In genomic region chr9:119102783-119103113, GRCm38 (mm10) we compare ENCODE assay signal across 7 mouse cellular contexts. TPM values are rescaled to one million over a fixed set of nuclear protein-coding genes. Genes with fewer than 3 reads are reported as not detected.
DNase-seq lines count a peak whose midpoint lies in the region; ATAC-seq and TF ChIP-seq lines count a peak whose summit lies in the region.

No protein-coding gene starts in this region.

- H3K9me3 ChIP-seq in lung, postnatal 0 days (ENCODE audit: low read length), result no peaks in the 10 kb centered on the region
- no peaks in the 10 kb centered on the region for H3K9me3 ChIP-seq in forebrain, embryonic 12.5 days
- no peaks in the 10 kb centered on the region for H3K9me3 ChIP-seq in limb, embryonic 14.5 days (ENCODE audit: control insufficient read depth, low read length)
- H3K9me3 ChIP-seq in stomach, embryonic 15.5 days, result no peaks in the 10 kb centered on the region

- no peaks in the 10 kb centered on the region for H3K36me3 ChIP-seq in lung, postnatal 0 days (ENCODE audit: insufficient read depth, low read length)
- no peaks in the 10 kb centered on the region for H3K36me3 ChIP-seq in forebrain, embryonic 12.5 days (replicated peaks)
- no peaks in the 10 kb centered on the region for H3K36me3 ChIP-seq in limb, embryonic 14.5 days (ENCODE audit: control insufficient read depth, insufficient read depth, low read length)
- H3K36me3 ChIP-seq in stomach, embryonic 15.5 days, result no peaks in the 10 kb centered on the region

- no peak for TF ChIP-seq EP300 in lung, postnatal 0 days (IDR thresholded peaks at IDR 0.05)

- no peak for DNase-seq in lung, postnatal 0 days (ENCODE audit: low spot score)
- DNase-seq in lung, adult 18-20 months, result no peak
- DNase-seq in limb, embryonic 14.5 days (ENCODE audit: low spot score), result no peak
- no peak for DNase-seq in cerebellum, postnatal 4 days (ENCODE audit: low spot score in 2 of 2)
- DNase-seq in gastrocnemius, postnatal 14 days, result no peak

- H3K27me3 ChIP-seq in lung, postnatal 0 days (replicated peaks; ENCODE audit: insufficient read depth, low read length), result no peaks in the 10 kb centered on the region
- H3K27me3 ChIP-seq in forebrain, embryonic 12.5 days, result peaks cover 24% of the 10 kb centered on the region
- no peaks in the 10 kb centered on the region for H3K27me3 ChIP-seq in limb, embryonic 14.5 days (ENCODE audit: control insufficient read depth, insufficient read depth, low read length)
- H3K27me3 ChIP-seq in stomach, embryonic 15.5 days (replicated peaks), result no peaks in the 10 kb centered on the region

- 3% methylated on average over 19 of the region's 19 CpGs for WGBS in lung, postnatal 0 days
- 2% methylated on average over 19 of the region's 19 CpGs for WGBS in forebrain, embryonic 12.5 days
- WGBS in limb, embryonic 14.5 days, result 3% methylated on average over 19 of the region's 19 CpGs
- WGBS in stomach, embryonic 15.5 days, result 3% methylated on average over 19 of the region's 19 CpGs

- peak overlapping the region; percentile 89 for H3K4me2 ChIP-seq in lung, postnatal 0 days (replicated peaks; ENCODE audit: low read depth, low read length)
- H3K4me2 ChIP-seq in forebrain, embryonic 12.5 days, result peak overlapping the region; percentile 84
- peak overlapping the region; percentile 80 for H3K4me2 ChIP-seq in limb, embryonic 14.5 days (replicated peaks; ENCODE audit: low read depth, low read length, severe bottlenecking)
- H3K4me2 ChIP-seq in stomach, embryonic 15.5 days, result peak overlapping the region; percentile 91

- TF ChIP-seq POLR2A in limb, embryonic 14.5 days (IDR thresholded peaks at IDR 0.05; ENCODE audit: borderline replicate concordance, extremely low read depth, insufficient read depth, insufficient read length), result no peak

- no peak overlapping the region for H3K27ac ChIP-seq in lung, postnatal 0 days (ENCODE audit: low read length)
- H3K27ac ChIP-seq in forebrain, embryonic 12.5 days, result no peak overlapping the region
- H3K27ac ChIP-seq in limb, embryonic 14.5 days (replicated peaks; ENCODE audit: low read depth, low read length), result no peak overlapping the region
- H3K27ac ChIP-seq in stomach, embryonic 15.5 days, result no peak overlapping the region

- intact Hi-C loops in gastrocnemius, postnatal 14 days (cut with DNase I; ENCODE audit: low total_unique reads), result loop anchor here (10.0 kb wide), 1 partner anchor 92 kb away; no protein-coding TSS in a partner anchor

- ATAC-seq in lung, postnatal 0 days, result no peak
- no peak; the same call in 1 of the 2 replicates for ATAC-seq in forebrain, embryonic 12.5 days (ENCODE audit: low FRiP score)
- ATAC-seq in limb, embryonic 14.5 days (ENCODE audit: low FRiP score, low read depth), result no peak
- 0 out of 2 replicates have a peak, but pooled peaks have one; percentile 3 for ATAC-seq in stomach, embryonic 15.5 days (ENCODE audit: insufficient read depth, low FRiP score, low read depth)

- H3K4me3 ChIP-seq in lung, postnatal 0 days (ENCODE audit: low read depth, low read length), result peak overlapping the region; percentile 60
- peak overlapping the region; percentile 63 for H3K4me3 ChIP-seq in forebrain, embryonic 12.5 days (replicated peaks)
- peak overlapping the region; percentile 46 for H3K4me3 ChIP-seq in limb, embryonic 14.5 days (replicated peaks; ENCODE audit: low read length)
- H3K4me3 ChIP-seq in stomach, embryonic 15.5 days (replicated peaks), result peak overlapping the region; percentile 56

- no peaks in the 10 kb centered on the region; the same call in none of the 2 replicates for H3K4me1 ChIP-seq in lung, postnatal 0 days (ENCODE audit: insufficient read depth, low read depth, low read length)
- H3K4me1 ChIP-seq in forebrain, embryonic 12.5 days, result peaks cover 14% of the 10 kb centered on the region
- H3K4me1 ChIP-seq in limb, embryonic 14.5 days (ENCODE audit: control insufficient read depth, insufficient read depth, low read length), result peaks cover 4% of the 10 kb centered on the region; the same call in 1 of the 2 replicates
- peaks cover 17% of the 10 kb centered on the region for H3K4me1 ChIP-seq in stomach, embryonic 15.5 days

- H3K9ac ChIP-seq in lung, postnatal 0 days (replicated peaks; ENCODE audit: low read depth), result no peak overlapping the region
- H3K9ac ChIP-seq in forebrain, embryonic 12.5 days, result peak overlapping the region; percentile 55
- H3K9ac ChIP-seq in limb, embryonic 14.5 days (ENCODE audit: low read depth, low read length, severe bottlenecking), result peak overlapping the region; percentile 53
- H3K9ac ChIP-seq in stomach, embryonic 15.5 days, result peak overlapping the region; percentile 21; the same call in 1 of the 2 replicates

- TF ChIP-seq CTCF in lung, postnatal 0 days (IDR thresholded peaks at IDR 0.05), result no peak

RNA-seq across cellular contexts. Expression of gene Dlec1, which starts 0.5 kb away (rescaled TPM):
- polyA plus RNA-seq in lung, postnatal 0 days (2015; fragmentation: Nextera tagmentation; extraction: Ambion mirVana), result 0.57 and 0.64 TPM in 2 replicates
- 0.79 and 1.0 TPM in 2 replicates for polyA plus RNA-seq in forebrain, embryonic 12.5 days (2016; fragmentation: Nextera tagmentation; extraction: Ambion mirVana)
- 1.4 and 1.5 TPM in 2 replicates for polyA plus RNA-seq in limb, embryonic 14.5 days (2012; rRNA removed)
- 0.81 and 1.3 TPM in 2 replicates for polyA plus RNA-seq in limb, embryonic 14.5 days (2014; fragmentation: Nextera tagmentation; extraction: Ambion mirVana)
- 0.85 and 0.89 TPM in 2 replicates for polyA plus RNA-seq in stomach, embryonic 15.5 days (2015; fragmentation: Nextera tagmentation; extraction: Ambion mirVana)
- under 1 TPM in 1 of 2 experiments, not detected in 1; 0.12 TPM for total RNA-seq in gastrocnemius, postnatal 14 days (2021)

RNA-seq across cellular contexts. Expression of gene Plcd1, which starts 9.4 kb away (rescaled TPM):
- 9.1 and 10.4 TPM in 2 replicates for polyA plus RNA-seq in lung, postnatal 0 days (2015; fragmentation: Nextera tagmentation; extraction: Ambion mirVana)
- 11.0 and 16.8 TPM in 2 replicates for polyA plus RNA-seq in forebrain, embryonic 12.5 days (2016; fragmentation: Nextera tagmentation; extraction: Ambion mirVana)
- polyA plus RNA-seq in limb, embryonic 14.5 days (2012; rRNA removed), result 50.0 and 60.8 TPM in 2 replicates
- polyA plus RNA-seq in limb, embryonic 14.5 days (2014; fragmentation: Nextera tagmentation; extraction: Ambion mirVana), result 38.0 and 38.2 TPM in 2 replicates
- 39.4 and 50.5 TPM in 2 replicates for polyA plus RNA-seq in stomach, embryonic 15.5 days (2015; fragmentation: Nextera tagmentation; extraction: Ambion mirVana)
- total RNA-seq in gastrocnemius, postnatal 14 days (2021), result 10 to 100 TPM; 11.6 to 11.7 TPM

RNA-seq across cellular contexts. Expression of gene Vill, which starts 50.2 kb away (rescaled TPM):
- polyA plus RNA-seq in lung, postnatal 0 days (2015; fragmentation: Nextera tagmentation; extraction: Ambion mirVana), result 16.6 and 20.0 TPM in 2 replicates
- 6.8 and 6.9 TPM in 2 replicates for polyA plus RNA-seq in forebrain, embryonic 12.5 days (2016; fragmentation: Nextera tagmentation; extraction: Ambion mirVana)
- polyA plus RNA-seq in limb, embryonic 14.5 days (2012; rRNA removed), result 49.8 and 68.2 TPM in 2 replicates
- 25.2 and 29.0 TPM in 2 replicates for polyA plus RNA-seq in limb, embryonic 14.5 days (2014; fragmentation: Nextera tagmentation; extraction: Ambion mirVana)
- 31.6 and 33.6 TPM in 2 replicates for polyA plus RNA-seq in stomach, embryonic 15.5 days (2015; fragmentation: Nextera tagmentation; extraction: Ambion mirVana)
- total RNA-seq in gastrocnemius, postnatal 14 days (2021), result under 1 TPM; 0.31 to 0.96 TPM

RNA-seq across cellular contexts. Expression of gene Acaa1b, which starts 54.1 kb away (rescaled TPM):
- 5.8 and 7.0 TPM in 2 replicates for polyA plus RNA-seq in lung, postnatal 0 days (2015; fragmentation: Nextera tagmentation; extraction: Ambion mirVana)
- 0.95 and 2.1 TPM in 2 replicates for polyA plus RNA-seq in forebrain, embryonic 12.5 days (2016; fragmentation: Nextera tagmentation; extraction: Ambion mirVana)
- polyA plus RNA-seq in limb, embryonic 14.5 days (2012; rRNA removed), result 1.8 and 2.7 TPM in 2 replicates
- polyA plus RNA-seq in limb, embryonic 14.5 days (2014; fragmentation: Nextera tagmentation; extraction: Ambion mirVana), result 1.2 and 1.7 TPM in 2 replicates
- polyA plus RNA-seq in stomach, embryonic 15.5 days (2015; fragmentation: Nextera tagmentation; extraction: Ambion mirVana), result 1.3 and 2.3 TPM in 2 replicates
- total RNA-seq in gastrocnemius, postnatal 14 days (2021), result 1 to 10 TPM; 1.1 to 1.3 TPM

RNA-seq across cellular contexts. Expression of gene Gm47289, which starts 56.2 kb away (rescaled TPM):
- polyA plus RNA-seq in lung, postnatal 0 days (2015; fragmentation: Nextera tagmentation; extraction: Ambion mirVana), result not detected in 2 replicates
- not detected in 2 replicates for polyA plus RNA-seq in forebrain, embryonic 12.5 days (2016; fragmentation: Nextera tagmentation; extraction: Ambion mirVana)
- 0.03 TPM in 1 of 2 replicates, not detected in the other for polyA plus RNA-seq in limb, embryonic 14.5 days (2012; rRNA removed)
- polyA plus RNA-seq in limb, embryonic 14.5 days (2014; fragmentation: Nextera tagmentation; extraction: Ambion mirVana), result not detected in 2 replicates
- not detected in 2 replicates for polyA plus RNA-seq in stomach, embryonic 15.5 days (2015; fragmentation: Nextera tagmentation; extraction: Ambion mirVana)
- not detected for total RNA-seq in gastrocnemius, postnatal 14 days (2021)
